Mouse (Mus musculus): ENCODE data around the gene Pygm. TPM values are rescaled to one million over a fixed set of nuclear protein-coding genes. Genes with fewer than 3 reads are reported as not detected.
A peak's percentile ranks its signal among the peaks of the same experiment; 100 is the strongest.

Pygm gene
- 100 to 1,000 TPM in 2 of 4 experiments, 10 to 100 TPM in 2; 47.6 to 119 (median 92.8) TPM for total RNA-seq (2022)

- no peak for DNase-seq
These were observed at the start of gene Pygm for GRCm38 (mm10) chr19:6384128-6384527. TSS of gene Pygm (plus strand) at chr19:6384399.

GRCm38 (mm10) chr19:6334673-6335457 lies 49.3 kb upstream of the Pygm start, which contains the start of gene Men1:
TSS of gene Men1 (plus strand) at chr19:6334979.
- DNase-seq = peak; percentile 96

- no peak for DNase-seq
These were observed 48.8 kb upstream of the Pygm start for GRCm38 (mm10) chr19:6335458-6335827.

GRCm38 (mm10) chr19:6336920-6337319 lies 47.3 kb upstream of the Pygm start:
- DNase-seq = no peak

- no peak for DNase-seq
These were observed 46.0 kb upstream of the Pygm start for GRCm38 (mm10) chr19:6338171-6338570.

GRCm38 (mm10) chr19:6338716-6339115 lies 45.5 kb upstream of the Pygm start:
- DNase-seq = no peak

- DNase-seq = no peak
These were observed 45.0 kb upstream of the Pygm start for GRCm38 (mm10) chr19:6339191-6339590.

GRCm38 (mm10) chr19:6339890-6340504 lies 44.2 kb upstream of the Pygm start:
- no peak for DNase-seq

GRCm38 (mm10) chr19:6340524-6341452 lies 43.4 kb upstream of the Pygm start, which contains the start of gene Map4k2:
TSS of gene Map4k2 (plus strand) at chr19:6341135.
- peak; percentile 76 for DNase-seq

GRCm38 (mm10) chr19:6341453-6342077 lies 42.6 kb upstream of the Pygm start:
- DNase-seq = no peak

- no peak for DNase-seq
These were observed 41.8 kb upstream of the Pygm start for GRCm38 (mm10) chr19:6342276-6342933.

GRCm38 (mm10) chr19:6343066-6343925 lies 40.9 kb upstream of the Pygm start:
- no peak for DNase-seq

- DNase-seq = no peak
These were observed 40.2 kb upstream of the Pygm start for GRCm38 (mm10) chr19:6343996-6344395.

GRCm38 (mm10) chr19:6346023-6346422 lies 38.2 kb upstream of the Pygm start:
- no peak for DNase-seq

GRCm38 (mm10) chr19:6346661-6347060 lies 37.5 kb upstream of the Pygm start:
- DNase-seq = no peak

GRCm38 (mm10) chr19:6347615-6348014 lies 36.6 kb upstream of the Pygm start:
- no peak for DNase-seq

GRCm38 (mm10) chr19:6348717-6349116 lies 35.5 kb upstream of the Pygm start:
- no peak for DNase-seq

- no peak for DNase-seq
These were observed 34.8 kb upstream of the Pygm start for GRCm38 (mm10) chr19:6349215-6349983.

- DNase-seq = no peak
These were observed 32.6 kb upstream of the Pygm start for GRCm38 (mm10) chr19:6351431-6352106.

All from adrenal gland, adult 8-10 months (tissue).